Mouse (Mus musculus) cerebellum, adult 2 months (tissue): ENCODE measurements around the gene Inpp4a. TPM values are rescaled to one million over a fixed set of nuclear protein-coding genes. Genes with fewer than 3 reads are reported as not detected.

Source experiments
- DNase-seq, 2 experiments: peaks; one replicate each; pipeline ENCODE4 v3.0.0; 2021
- H3K27ac ChIP-seq: fragments of 200-500 bp; 2 replicates; pipeline ENCODE4 v1.5.1; 2012; ENCODE audit warnings: low read length, control low read depth, inconsistent platforms; ENCODE audit not compliant: insufficient read depth
- H3K27me3 ChIP-seq: fragments of 200-500 bp; 2 replicates; pipeline ENCODE4 v1.6.1; 2012; ENCODE audit warnings: inconsistent platforms, mild to moderate bottlenecking, low read length, moderate library complexity; ENCODE audit not compliant: control insufficient read depth, insufficient read depth
- H3K4me1 ChIP-seq: fragments of 200-500 bp; 2 replicates; pipeline ENCODE4 v1.6.1; 2011; ENCODE audit warnings: low read length; ENCODE audit not compliant: control insufficient read depth, insufficient read depth
- H3K4me3 ChIP-seq: fragments of 200-500 bp; replicated peaks from 2 replicates; pipeline ENCODE3; 2011; ENCODE audit warnings: mild to moderate bottlenecking, low read depth, low read length, control low read depth; ENCODE audit not compliant: insufficient read depth
- CTCF ChIP-seq: fragments of 200-500 bp; IDR thresholded peaks from 2 replicates; pipeline ENCODE4 v1.5.1; 2011; ENCODE audit warnings: low read depth, mild to moderate bottlenecking, control low read depth, low read length, moderate library complexity, borderline replicate concordance; ENCODE audit not compliant: insufficient read depth
- POLR2A ChIP-seq: fragments of 200-500 bp; IDR thresholded peaks from 2 replicates; pipeline ENCODE4 v1.6.1; 2011; ENCODE audit warnings: low read length, control low read depth, borderline replicate concordance; ENCODE audit not compliant: insufficient read depth
- WGBS: fragments of 180-500 bp; shearing (Covaris S2); methylation state at CpG from one replicate; pipeline ENCODE4 v1.1.7; 2018; 5-methylcytosine and 5-hydroxymethylcytosine counted together
- polyA plus RNA-seq: library from polyadenylated mRNA; depleted of rRNA; stranded (reverse); fragments of >200 nt; gene quantifications from 2 replicates; pipeline ENCODE4 v1.2.3, GENCODE M21; 2012

Inpp4a gene
- polyA plus RNA-seq, 1 experiment = 94.2 TPM

DNA sequence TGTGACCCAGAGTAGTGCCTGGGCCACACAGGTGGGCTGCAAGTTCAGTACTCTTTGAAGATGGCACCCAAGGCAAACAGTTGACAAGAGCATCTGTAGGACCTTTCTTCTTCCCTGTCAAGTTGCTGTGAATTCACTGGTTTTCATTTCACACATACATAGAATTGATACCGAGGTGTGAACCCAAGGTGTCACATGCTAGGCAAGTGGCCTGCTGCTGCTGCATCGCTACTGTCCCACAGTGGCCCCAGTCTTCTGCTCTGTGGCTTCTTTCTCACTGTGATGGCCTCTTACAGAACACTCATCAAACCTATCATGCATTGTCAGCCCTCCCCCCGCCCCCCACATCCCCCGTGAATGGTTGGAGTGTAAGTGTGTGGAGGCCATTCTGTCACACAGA is 27.6 kb downstream of the Inpp4a start:
- Histone ChIP-seq H3K27ac (no peak overlapping the region), H3K4me1 (peaks cover 25% of the 10 kb centered on the region), H3K27me3 (no peaks in the 10 kb centered on the region), H3K4me3 (no peak overlapping the region)
- WGBS = 82% methylated on average over 4 of the region's 4 CpGs
- DNase-seq = no peak
- TF ChIP-seq POLR2A (no peak), CTCF (no peak)

DNA sequence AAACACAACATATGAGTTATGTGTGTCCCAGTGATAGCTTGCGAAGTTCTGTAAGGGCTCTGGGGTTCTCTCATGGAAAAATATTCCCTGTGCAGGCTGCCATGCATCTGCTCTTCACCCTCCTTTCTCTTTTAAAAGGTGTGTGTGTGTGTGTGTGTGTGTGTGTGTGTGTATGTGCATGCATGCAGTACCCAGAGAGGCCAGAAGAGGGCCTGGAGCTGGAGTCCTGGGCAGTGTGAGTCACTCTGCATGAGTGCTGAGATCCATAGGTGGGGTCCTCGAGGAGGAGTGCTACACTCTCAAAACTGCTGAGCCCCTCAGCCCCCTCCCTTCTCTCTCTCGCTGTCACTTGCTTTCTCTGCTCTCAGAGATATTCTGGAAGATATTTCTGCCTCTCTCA is 29.5 kb downstream of the Inpp4a start:
- TF ChIP-seq CTCF (0 out of 2 replicates have a peak, but pooled peaks have one; percentile 4), POLR2A (no peak)

DNA sequence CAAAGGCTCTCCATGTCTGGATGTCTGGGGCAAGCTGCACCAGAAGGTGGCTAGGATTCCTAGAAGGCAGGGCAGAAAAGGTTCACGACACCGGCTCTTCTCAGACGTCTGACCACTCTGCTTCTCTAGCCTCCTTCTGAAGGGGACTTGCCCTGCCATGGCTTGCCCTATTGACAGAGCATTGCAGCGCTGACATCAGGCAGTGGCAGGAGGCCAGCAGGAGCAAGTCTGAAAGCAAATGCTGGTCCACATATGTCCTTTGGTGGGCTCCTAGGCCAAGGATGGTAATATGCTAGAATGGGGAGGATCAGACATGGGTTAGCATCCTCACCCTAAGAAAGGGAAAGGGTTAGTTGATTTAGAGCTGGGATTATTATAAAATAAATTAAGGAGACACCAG is 30.2 kb downstream of the Inpp4a start:
- Histone ChIP-seq H3K27ac (no peak overlapping the region), H3K4me3 (no peak overlapping the region), H3K4me1 (peaks cover 31% of the 10 kb centered on the region), H3K27me3 (no peaks in the 10 kb centered on the region)
- WGBS = 62% methylated on average over 4 of the region's 4 CpGs
- TF ChIP-seq POLR2A (no peak), CTCF (no peak)
- no peak for DNase-seq

More for the DNA sequence above, 29.5 kb downstream of the Inpp4a start:
- Histone ChIP-seq H3K4me3 (no peak overlapping the region), H3K27me3 (no peaks in the 10 kb centered on the region), H3K27ac (no peak overlapping the region), H3K4me1 (peaks cover 28% of the 10 kb centered on the region)
- WGBS = 82% methylated on average over 3 of the region's 3 CpGs
- no peak for DNase-seq

DNA sequence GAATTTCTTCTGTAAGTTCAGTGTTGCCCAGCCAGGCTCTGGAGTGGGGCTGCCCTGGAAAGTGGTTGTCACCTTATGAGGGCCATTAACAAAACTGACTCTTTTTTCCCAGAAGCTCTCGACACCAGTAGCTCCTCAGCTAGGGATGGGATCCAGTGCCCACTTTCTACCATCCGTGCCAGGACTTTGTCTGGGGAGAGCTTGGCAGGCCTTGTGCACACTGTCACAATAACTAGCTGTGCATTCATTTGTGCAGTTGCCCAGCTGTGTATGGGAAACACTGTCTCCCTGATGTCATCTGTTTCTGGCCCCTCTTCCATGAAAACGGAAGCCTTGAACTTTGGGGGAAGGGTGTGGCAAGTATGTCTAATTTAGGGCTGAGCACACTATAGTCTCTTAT is 33.1 kb downstream of the Inpp4a start:
- 7% methylated on average over 3 of the region's 3 CpGs for WGBS
- TF ChIP-seq POLR2A = no peak
- TF ChIP-seq CTCF = no peak
- Histone ChIP-seq H3K27ac (no peak overlapping the region), H3K4me3 (no peak overlapping the region), H3K27me3 (no peaks in the 10 kb centered on the region), H3K4me1 (peaks cover 52% of the 10 kb centered on the region)
- peak in 1 of 2 experiments; percentile 48 for DNase-seq

DNA sequence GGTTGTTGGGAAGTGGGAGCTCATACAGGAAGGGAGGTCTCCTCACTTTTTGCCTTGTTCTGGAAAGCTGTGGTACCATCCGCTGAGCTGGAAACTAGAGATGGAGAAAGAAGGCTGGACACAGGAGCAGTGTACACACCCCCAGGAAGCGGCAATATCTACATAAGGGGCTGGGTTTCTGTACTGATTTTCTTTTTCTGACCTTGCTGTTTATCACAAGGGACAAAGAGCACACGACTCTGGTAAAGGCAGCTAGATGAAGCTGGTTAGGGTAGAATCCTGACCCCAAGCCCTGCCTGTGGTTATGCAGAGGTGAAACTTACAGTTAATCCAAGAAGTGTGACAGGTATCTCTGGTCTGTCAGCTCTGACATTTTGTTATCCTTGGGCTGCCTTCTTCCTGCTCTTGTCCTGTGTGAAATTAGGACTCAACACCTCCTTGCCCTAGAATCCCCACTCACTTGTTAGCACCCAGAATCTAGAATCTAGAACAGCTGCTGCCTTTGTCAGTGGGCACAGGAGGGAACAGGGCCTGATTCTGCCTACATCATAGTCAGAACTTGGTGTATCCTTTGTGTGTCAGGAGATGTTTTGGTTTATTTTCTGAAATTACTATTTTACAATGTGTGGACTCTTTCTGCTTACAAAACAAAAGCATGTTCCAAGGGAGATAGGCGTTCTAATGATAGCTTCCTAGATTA is 34.2 kb downstream of the Inpp4a start:
- peaks cover 54% of the 10 kb centered on the region for H3K4me1 ChIP-seq
- H3K27me3 ChIP-seq = no peaks in the 10 kb centered on the region
- WGBS = 85% methylated on average over 4 of the region's 4 CpGs
- TF ChIP-seq POLR2A (no peak), CTCF (no peak)
- no peak overlapping the region for H3K4me3 ChIP-seq
- H3K27ac ChIP-seq = no peak overlapping the region
- DNase-seq = no peak

DNA sequence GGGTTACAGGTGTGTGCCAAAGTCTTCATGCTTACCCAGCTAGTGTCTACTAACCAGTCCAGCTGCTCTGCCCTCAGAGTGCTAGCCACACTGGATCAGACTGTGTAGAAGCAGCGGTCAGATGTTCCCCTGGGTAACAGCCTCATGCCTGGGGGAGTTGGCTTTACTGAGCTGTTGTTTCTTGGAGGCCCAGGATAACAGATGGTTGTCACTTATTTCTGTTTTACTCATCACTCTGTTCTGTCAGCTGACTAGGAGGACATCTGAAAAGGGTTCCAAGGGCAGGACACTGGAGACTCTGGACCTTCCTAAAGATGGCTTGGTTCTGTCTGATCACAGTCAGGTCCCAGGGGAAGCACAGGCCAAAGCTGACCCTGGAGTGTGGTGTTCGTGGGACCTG is 36.4 kb downstream of the Inpp4a start:
- peak overlapping the region; percentile 42; the same call in 1 of the 2 replicates for H3K27ac ChIP-seq
- no peaks in the 10 kb centered on the region for H3K27me3 ChIP-seq
- no peak for DNase-seq
- 48% methylated on average over 2 of the region's 2 CpGs for WGBS
- peaks cover 48% of the 10 kb centered on the region for H3K4me1 ChIP-seq
- no peak overlapping the region for H3K4me3 ChIP-seq
- TF ChIP-seq POLR2A (no peak), CTCF (no peak)

DNA sequence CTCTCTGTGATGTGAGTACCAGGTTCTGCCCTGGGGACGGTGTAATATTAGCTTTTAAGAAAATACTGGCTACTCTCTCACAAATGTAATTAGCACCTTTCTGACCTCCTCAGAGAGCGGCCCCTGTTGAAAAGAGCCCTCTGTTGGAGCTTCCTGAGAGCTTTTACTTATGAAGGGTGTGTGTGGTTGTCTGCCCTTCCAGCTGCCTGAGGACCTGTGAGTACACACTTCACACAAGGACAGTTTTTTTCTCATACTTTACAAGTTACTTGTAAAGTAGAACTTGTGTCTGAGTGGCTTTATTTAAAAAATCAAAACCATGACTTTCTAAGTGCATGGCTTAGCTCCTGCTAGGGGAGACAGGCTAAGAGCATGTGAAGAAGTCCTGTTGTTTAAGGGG is 37.1 kb downstream of the Inpp4a start:
- Histone ChIP-seq H3K27ac (0 out of 2 replicates have a peak overlapping the region, but pooled peaks have one; percentile 8), H3K4me1 (peaks cover 54% of the 10 kb centered on the region), H3K4me3 (no peak overlapping the region), H3K27me3 (no peaks in the 10 kb centered on the region)
- WGBS = 61% methylated on average over 2 of the region's 2 CpGs
- TF ChIP-seq POLR2A = no peak
- no peak for TF ChIP-seq CTCF
- DNase-seq = no peak

DNA sequence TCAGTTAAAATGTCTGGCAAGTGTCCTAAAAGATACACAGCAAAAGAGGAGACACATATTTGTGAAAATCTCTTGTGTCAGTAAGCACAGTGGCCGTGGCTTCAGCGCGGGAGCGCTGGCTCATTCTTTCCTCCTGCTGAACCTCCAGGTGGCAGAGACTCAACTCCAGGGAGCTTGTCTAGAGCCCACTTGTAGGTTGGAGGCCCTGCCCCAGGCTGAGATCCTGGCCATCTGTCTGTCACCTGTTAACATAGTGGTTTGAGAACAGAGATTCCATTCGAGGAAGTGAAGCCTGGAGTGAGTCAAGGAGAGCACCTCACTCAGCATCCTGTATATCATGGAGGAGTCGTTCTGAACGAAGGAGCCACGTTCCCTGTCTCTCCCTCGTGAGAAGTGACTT is 37.6 kb downstream of the Inpp4a start:
- 14% methylated on average over 9 of the region's 9 CpGs for WGBS
- Histone ChIP-seq H3K4me1 (peaks cover 53% of the 10 kb centered on the region), H3K4me3 (no peak overlapping the region), H3K27me3 (no peaks in the 10 kb centered on the region), H3K27ac (0 out of 2 replicates have a peak overlapping the region, but pooled peaks have one; percentile 8)
- no peak for TF ChIP-seq CTCF
- TF ChIP-seq POLR2A = no peak
- peak; percentile 62 to 77 for DNase-seq
